Mouse (Mus musculus): ENCODE results near the gene Glo1.
"Not testable (repeated sequence)": the region's sequence is repeated elsewhere in the genome, so short reads cannot be mapped to it uniquely, and the experiment has no call there.

Gene Glo1

GRCm38 (mm10) chr17:30626719-30627118 is at the start of gene Glo1:
TSS of gene Glo1 (minus strand) at chr17:30626871.
- not testable (repeated sequence) for DNase-seq

GRCm38 (mm10) chr17:30675021-30675740 is 48.5 kb upstream of the Glo1 start:
- no peak for DNase-seq

GRCm38 (mm10) chr17:30673023-30673422 is 46.4 kb upstream of the Glo1 start:
- DNase-seq = no peak

- no peak for DNase-seq
These were observed 45.9 kb upstream of the Glo1 start for GRCm38 (mm10) chr17:30672556-30672955.

- DNase-seq = no peak
These were observed 38.2 kb upstream of the Glo1 start for GRCm38 (mm10) chr17:30664856-30665255.

- no peak for DNase-seq
These were observed 36.5 kb upstream of the Glo1 start for GRCm38 (mm10) chr17:30663170-30663569.

- DNase-seq = no peak
These were observed 35.5 kb upstream of the Glo1 start for GRCm38 (mm10) chr17:30662131-30662530.

- peak; percentile 79 for DNase-seq
These were observed 31.5 kb upstream of the Glo1 start for GRCm38 (mm10) chr17:30658152-30658544.

- DNase-seq = no peak
These were observed 31.0 kb upstream of the Glo1 start for GRCm38 (mm10) chr17:30657530-30658151.

- DNase-seq = no peak
These were observed 26.3 kb upstream of the Glo1 start for GRCm38 (mm10) chr17:30653010-30653409.

- no peak for DNase-seq
These were observed 22.1 kb upstream of the Glo1 start for GRCm38 (mm10) chr17:30648770-30649169.

- no peak for DNase-seq
These were observed 14.2 kb upstream of the Glo1 start for GRCm38 (mm10) chr17:30640896-30641295.

GRCm38 (mm10) chr17:30638996-30639395 is 12.3 kb upstream of the Glo1 start:
- no peak for DNase-seq

GRCm38 (mm10) chr17:30637714-30638113 is 11.0 kb upstream of the Glo1 start:
- no peak for DNase-seq

- peak; percentile 72 for DNase-seq
These were observed 8.7 kb upstream of the Glo1 start for GRCm38 (mm10) chr17:30635367-30635766.

- not testable (repeated sequence) for DNase-seq
These were observed 2.5 kb downstream of the Glo1 start, which contains the start of gene Dnah8 for GRCm38 (mm10) chr17:30624132-30624531. TSS of gene Dnah8 (plus strand) at chr17:30624354.

GRCm38 (mm10) chr17:30623200-30623599 is 3.5 kb downstream of the Glo1 start:
- no peak for DNase-seq

GRCm38 (mm10) chr17:30621450-30621849 is 5.2 kb downstream of the Glo1 start:
- no peak for DNase-seq

- DNase-seq = no peak
These were observed 6.1 kb downstream of the Glo1 start for GRCm38 (mm10) chr17:30620548-30620947.

- no peak for DNase-seq
These were observed 7.5 kb downstream of the Glo1 start for GRCm38 (mm10) chr17:30619153-30619552.

- no peak for DNase-seq
These were observed 8.4 kb downstream of the Glo1 start for GRCm38 (mm10) chr17:30618136-30618891.

- DNase-seq = no peak
These were observed 10.5 kb downstream of the Glo1 start for GRCm38 (mm10) chr17:30616203-30616602.

GRCm38 (mm10) chr17:30613350-30613749 is 13.3 kb downstream of the Glo1 start:
- DNase-seq = no peak

All from embryo, embryonic 11 days (tissue).